Mouse (Mus musculus) embryonic facial prominence, embryonic 14.5 days (tissue): Measurements from ENCODE around the gene Ston2. TPM values are rescaled to one million over a fixed set of nuclear protein-coding genes. Genes with fewer than 3 reads are reported as not detected.

Source experiments
- ATAC-seq: fragments of 200-750 bp; cut with Nextera tagmentation; 2 replicates; pipeline ENCODE4 v1.8.0; 2017; ENCODE audit warnings: low read depth, moderate number of reproducible peaks, moderate TSS enrichment
- DNase-seq: peaks from one replicate; pipeline ENCODE4 v3.0.0-alpha.2; 2015; ENCODE audit warnings: low spot score
- H3K27ac ChIP-seq: fragments of 300-500 bp; sonication (generic); replicated peaks from 2 replicates; pipeline ENCODE4 v1.5.1; 2014; ENCODE audit warnings: low read depth, mild to moderate bottlenecking, low read length, moderate library complexity
- H3K27me3 ChIP-seq: fragments of 300-500 bp; sonication (generic); replicated peaks from 2 replicates; pipeline ENCODE4 v1.6.1; 2014; ENCODE audit warnings: low read length; ENCODE audit not compliant: control insufficient read depth, insufficient read depth
- H3K36me3 ChIP-seq: fragments of 300-500 bp; sonication (generic); 2 replicates; pipeline ENCODE4 v1.6.1; 2014; ENCODE audit warnings: low read length, mixed read lengths; ENCODE audit not compliant: control insufficient read depth, insufficient read depth
- H3K4me1 ChIP-seq: fragments of 300-500 bp; sonication (generic); 2 replicates; pipeline ENCODE4 v1.6.1; 2014; ENCODE audit warnings: antibody characterized with exemption, low read length; ENCODE audit not compliant: control insufficient read depth, insufficient read depth
- H3K4me2 ChIP-seq: fragments of 300-500 bp; sonication (generic); 2 replicates; pipeline ENCODE4 v1.6.1; 2014; ENCODE audit warnings: low read depth, mild to moderate bottlenecking, low read length, moderate library complexity, mixed read lengths
- H3K4me3 ChIP-seq: fragments of 300-500 bp; sonication (generic); 2 replicates; pipeline ENCODE4 v1.5.1; 2014; ENCODE audit warnings: low read depth, mild to moderate bottlenecking, low read length
- H3K9ac ChIP-seq: fragments of 300-500 bp; sonication (generic); 2 replicates; pipeline ENCODE4 v1.6.1; 2014; ENCODE audit warnings: low read depth, mild to moderate bottlenecking, low read length, moderate library complexity, mixed read lengths
- H3K9me3 ChIP-seq: fragments of 300-500 bp; sonication (generic); 2 replicates; pipeline ENCODE4 v1.6.1; 2016; ENCODE audit warnings: low read length; ENCODE audit not compliant: control insufficient read depth
- whole genome bisulfite sequencing: fragments of 180-500 bp; shearing (Covaris S2); extraction: QIAGEN DNeasy Blood & Tissue Kit; methylation state at CpG from one replicate; pipeline ENCODE4 v1.1.7; 2014; 5-methylcytosine and 5-hydroxymethylcytosine counted together
- polyA plus RNA-seq: library from polyadenylated mRNA; unstranded; fragments of >200 nt; fragmentation: Nextera tagmentation; extraction: Ambion mirVana; gene quantifications from 2 replicates; pipeline ENCODE4 v1.2.1, GENCODE M21; 2014

Gene Ston2
- polyA plus RNA-seq, 1 experiment from 2014 or later = 10.5 TPM

GRCm38 (mm10) chr12:91738381-91738780 is 49.8 kb downstream of the Ston2 start:
- no peak for DNase-seq
- H3K4me3 ChIP-seq = no peak overlapping the region
- no peaks in the 10 kb centered on the region; the same call in 1 of the 2 replicates for H3K4me1 ChIP-seq
- no peaks in the 10 kb centered on the region for H3K27me3 ChIP-seq
- WGBS = 72% methylated on average over 4 of the region's 4 CpGs
- no peak overlapping the region for H3K4me2 ChIP-seq
- no peaks in the 10 kb centered on the region for H3K9me3 ChIP-seq
- no peak for ATAC-seq
- H3K36me3 ChIP-seq = no peaks in the 10 kb centered on the region
- no peak overlapping the region for H3K27ac ChIP-seq
- H3K9ac ChIP-seq = no peak overlapping the region

DNA sequence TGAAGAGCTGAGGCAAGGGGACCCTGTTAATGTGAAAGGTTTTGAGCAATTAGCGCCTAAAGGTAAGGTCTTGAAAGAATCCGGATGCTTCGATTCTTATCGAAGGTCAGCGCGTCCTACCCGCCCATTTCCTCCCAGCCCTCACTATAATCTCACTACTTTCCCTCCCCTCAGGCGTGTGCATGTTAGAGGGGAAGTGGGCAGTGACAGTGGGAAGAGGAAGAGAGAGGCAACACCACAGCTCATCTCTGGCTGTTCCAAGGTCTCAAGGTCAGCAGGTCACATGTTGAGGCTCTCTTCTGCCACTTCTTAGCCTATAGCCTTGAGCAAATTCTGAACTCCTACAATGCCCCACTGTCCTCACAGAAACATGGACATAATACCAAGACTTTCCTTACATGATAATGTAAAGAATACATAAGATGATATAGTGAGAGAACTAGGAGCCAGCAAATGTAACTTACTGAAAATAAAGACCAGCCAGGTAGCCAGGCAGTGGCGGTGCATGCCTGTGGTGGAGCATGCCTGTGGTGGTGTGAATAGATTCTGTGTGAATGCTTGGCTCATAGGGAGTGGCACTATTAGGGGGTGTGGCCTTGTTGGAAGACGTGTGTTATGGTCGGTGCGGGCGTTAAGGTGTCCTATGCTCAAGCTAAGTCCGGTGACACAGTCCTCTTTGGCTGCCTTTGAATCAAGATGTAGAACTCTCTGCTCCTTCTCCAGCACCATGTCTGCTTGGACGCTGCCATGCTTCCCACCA is 51.8 kb downstream of the Ston2 start:
- H3K36me3 ChIP-seq = no peaks in the 10 kb centered on the region
- 89% methylated on average over 15 of the region's 15 CpGs for WGBS
- DNase-seq = no peak

DNA sequence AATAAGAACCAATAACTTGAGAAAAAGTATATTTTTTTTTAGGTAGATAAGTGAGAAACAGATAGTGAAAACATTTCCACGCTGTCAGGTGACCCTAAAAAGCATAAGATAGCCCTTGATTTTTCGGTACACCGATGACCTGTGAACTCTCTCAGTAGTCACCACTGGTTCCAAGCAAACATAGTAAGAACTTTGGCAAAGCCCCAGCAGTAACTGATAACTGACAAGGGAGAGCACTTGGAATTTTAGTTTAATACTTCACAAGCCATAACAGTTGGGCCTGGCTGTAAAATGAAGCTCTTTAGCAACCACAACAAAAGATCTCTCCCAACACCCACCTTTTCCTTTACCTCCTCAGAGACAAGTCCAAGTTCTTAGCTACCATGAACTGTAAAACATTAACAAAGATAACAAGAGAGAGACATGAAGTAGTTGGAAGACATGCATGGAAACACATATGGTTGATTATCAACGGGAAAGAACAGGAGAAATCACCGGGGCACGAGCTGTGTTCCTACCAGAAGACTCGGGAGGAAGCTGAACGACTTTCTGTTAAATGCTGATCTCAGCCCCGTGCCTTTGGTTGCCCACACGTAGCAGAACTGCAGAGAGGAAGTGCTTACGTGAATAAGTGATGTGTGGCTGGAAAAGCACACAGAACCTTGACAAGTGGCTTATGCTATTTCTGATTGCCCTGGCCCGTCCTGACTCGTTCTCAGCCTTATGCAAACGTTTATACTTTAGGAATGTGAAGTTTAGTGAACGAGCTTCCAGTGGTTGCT is 53.8 kb downstream of the Ston2 start:
- ATAC-seq (no peak), DNase-seq (peak; percentile 53)
- H3K27ac ChIP-seq = no peak overlapping the region
- H3K4me3 ChIP-seq = no peak overlapping the region
- no peak overlapping the region for H3K9ac ChIP-seq
- 49% methylated on average over 15 of the region's 15 CpGs for WGBS
- H3K9me3 ChIP-seq = no peaks in the 10 kb centered on the region
- no peaks in the 10 kb centered on the region for H3K36me3 ChIP-seq
- H3K4me1 ChIP-seq = no peaks in the 10 kb centered on the region
- H3K4me2 ChIP-seq = no peak overlapping the region
- no peaks in the 10 kb centered on the region for H3K27me3 ChIP-seq

More for the DNA sequence above, 51.8 kb downstream of the Ston2 start:
- Histone ChIP-seq H3K9ac (no peak overlapping the region), H3K4me2 (no peak overlapping the region), H3K27me3 (no peaks in the 10 kb centered on the region), H3K27ac (no peak overlapping the region), H3K4me3 (no peak overlapping the region), H3K9me3 (no peaks in the 10 kb centered on the region), H3K4me1 (no peaks in the 10 kb centered on the region)
- no peak for ATAC-seq

GRCm38 (mm10) chr12:91732729-91733448 is 55.3 kb downstream of the Ston2 start:
- ATAC-seq (no peak), DNase-seq (peak; percentile 63)
- no peaks in the 10 kb centered on the region for H3K9me3 ChIP-seq
- H3K27ac ChIP-seq = no peak overlapping the region
- no peak overlapping the region for H3K9ac ChIP-seq
- no peaks in the 10 kb centered on the region for H3K36me3 ChIP-seq
- H3K4me3 ChIP-seq = no peak overlapping the region
- H3K4me1 ChIP-seq = no peaks in the 10 kb centered on the region
- WGBS = 68% methylated on average over 6 of the region's 6 CpGs
- no peak overlapping the region for H3K4me2 ChIP-seq
- no peaks in the 10 kb centered on the region for H3K27me3 ChIP-seq

GRCm38 (mm10) chr12:91726202-91726601 is 62.0 kb downstream of the Ston2 start:
- Histone ChIP-seq H3K36me3 (no peaks in the 10 kb centered on the region), H3K4me3 (no peak overlapping the region), H3K4me1 (peaks cover 6% of the 10 kb centered on the region; the same call in 1 of the 2 replicates), H3K27me3 (no peaks in the 10 kb centered on the region), H3K9ac (no peak overlapping the region), H3K4me2 (no peak overlapping the region), H3K27ac (no peak overlapping the region), H3K9me3 (no peaks in the 10 kb centered on the region)
- WGBS = 86% methylated on average over 7 of the region's 7 CpGs
- DNase-seq (no peak), ATAC-seq (no peak)

DNA sequence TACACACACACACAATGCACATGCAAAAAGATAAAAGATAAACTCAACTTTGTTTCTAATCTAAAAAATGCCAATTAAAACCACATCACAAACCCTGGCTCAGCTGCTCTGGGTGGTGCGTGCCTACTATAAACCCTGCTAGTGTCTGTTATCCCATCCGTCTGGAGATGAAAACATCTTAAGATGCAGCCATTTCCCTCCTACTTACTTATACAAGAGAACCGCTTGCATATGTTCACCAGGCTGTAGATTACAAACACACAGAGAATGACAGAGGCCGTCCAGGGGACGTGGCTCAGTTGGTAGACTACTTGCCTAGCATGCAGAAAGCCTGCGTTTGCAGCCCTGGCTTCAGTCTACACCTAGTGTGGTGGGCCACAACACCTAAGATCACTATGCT is 64.3 kb downstream of the Ston2 start:
- Histone ChIP-seq H3K27ac (no peak overlapping the region), H3K27me3 (no peaks in the 10 kb centered on the region), H3K4me2 (no peak overlapping the region), H3K9me3 (no peaks in the 10 kb centered on the region), H3K4me1 (peaks cover 6% of the 10 kb centered on the region; the same call in 1 of the 2 replicates), H3K4me3 (no peak overlapping the region), H3K9ac (no peak overlapping the region), H3K36me3 (no peaks in the 10 kb centered on the region)
- ATAC-seq = no peak
- WGBS = 69% methylated on average over 6 of the region's 6 CpGs
- DNase-seq = no peak

- Histone ChIP-seq H3K9ac (no peak overlapping the region), H3K4me2 (no peak overlapping the region), H3K9me3 (no peaks in the 10 kb centered on the region), H3K27me3 (no peaks in the 10 kb centered on the region), H3K4me1 (peaks cover 2% of the 10 kb centered on the region; the same call in 1 of the 2 replicates), H3K36me3 (no peaks in the 10 kb centered on the region), H3K27ac (no peak overlapping the region), H3K4me3 (no peak overlapping the region)
- no peak for DNase-seq
- 83% methylated on average over 7 of the region's 7 CpGs for WGBS
- no peak for ATAC-seq
Observed at GRCm38 (mm10) chr12:91719134-91719533, 69.1 kb downstream of the Ston2 start.

- WGBS = 75% methylated on average over 6 of the region's 6 CpGs
- no peak for DNase-seq
- Histone ChIP-seq H3K36me3 (no peaks in the 10 kb centered on the region), H3K9ac (no peak overlapping the region), H3K27ac (no peak overlapping the region), H3K4me3 (no peak overlapping the region), H3K27me3 (no peaks in the 10 kb centered on the region), H3K4me2 (no peak overlapping the region), H3K9me3 (no peaks in the 10 kb centered on the region), H3K4me1 (no peaks in the 10 kb centered on the region)
- ATAC-seq = no peak
Observed at GRCm38 (mm10) chr12:91715686-91716085, 72.5 kb downstream of the Ston2 start.
